Mouse (Mus musculus): ENCODE results near the gene Gm7929.
"Not testable (repeated sequence)": the region's sequence is repeated elsewhere in the genome, so short reads cannot be mapped to it uniquely, and the experiment has no call there.

Gm7929 gene

DNA sequence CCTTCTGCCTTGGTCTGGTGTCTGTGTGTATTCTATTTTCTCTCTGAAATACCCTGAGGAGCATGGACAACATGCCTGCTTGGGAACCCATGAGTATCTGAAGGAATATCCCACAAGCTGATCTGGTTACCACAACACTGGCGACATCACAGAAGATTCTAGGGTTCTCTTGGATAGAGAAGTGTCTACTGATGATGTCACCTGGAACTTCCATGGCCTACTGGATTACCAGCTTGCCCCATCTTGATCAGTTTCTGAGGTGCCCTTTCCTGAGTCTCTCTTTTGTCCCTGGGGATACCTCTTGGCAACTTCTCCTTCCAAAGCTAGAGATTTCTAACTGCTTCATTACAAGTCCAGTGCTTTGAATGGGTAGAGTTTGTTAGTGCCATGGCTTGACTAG, at the start of gene Gm7929:
Gm7929 (minus strand) TSS at position 101 of the 400 bp plus-strand sequence.
- not testable (repeated sequence) for DNase-seq

DNA sequence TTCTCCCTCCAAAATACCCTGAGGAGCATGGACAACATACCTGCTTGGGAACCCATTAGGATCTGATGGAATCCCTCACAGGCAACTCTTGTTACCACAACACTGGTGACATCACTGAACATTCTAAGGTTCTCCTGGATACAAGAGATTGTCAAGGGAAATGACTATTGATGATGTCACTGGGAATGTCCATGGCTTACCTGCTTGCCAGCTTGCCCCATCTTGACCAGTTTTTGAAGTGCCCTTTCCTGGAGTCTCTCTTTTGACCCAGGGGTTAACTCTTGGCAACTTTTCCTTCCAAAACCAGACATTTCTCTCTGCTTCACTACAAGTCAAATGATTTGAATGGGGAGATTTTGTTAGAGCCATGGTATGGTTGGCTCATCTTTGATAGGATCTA, 21.9 kb upstream of the Gm7929 start, which contains the start of gene Gm47189:
Gm47189 (minus strand) TSS at position 101 of the 400 bp plus-strand sequence.
- not testable (repeated sequence) for DNase-seq

DNA sequence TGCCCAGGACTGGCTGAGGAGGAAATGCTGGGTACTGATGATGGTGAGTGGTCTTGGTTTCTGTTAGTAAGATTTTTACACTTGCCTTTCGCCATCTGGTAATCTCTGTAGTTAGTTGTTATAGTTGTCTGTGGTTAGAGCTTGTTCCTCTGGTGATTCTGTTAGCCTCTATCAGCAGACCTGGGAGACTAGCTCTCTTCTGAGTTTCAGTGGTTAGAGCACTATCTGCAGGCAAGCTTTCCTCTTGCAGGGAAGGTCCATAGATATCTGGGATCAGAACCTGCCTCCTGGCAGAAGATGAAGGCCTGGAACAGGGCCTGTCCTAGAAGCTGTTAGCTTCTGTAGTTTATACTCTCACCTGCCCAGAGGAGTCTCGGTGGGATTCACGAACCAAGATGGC, 5.5 kb upstream of the Gm7929 start:
- not testable (repeated sequence) for DNase-seq

DNA sequence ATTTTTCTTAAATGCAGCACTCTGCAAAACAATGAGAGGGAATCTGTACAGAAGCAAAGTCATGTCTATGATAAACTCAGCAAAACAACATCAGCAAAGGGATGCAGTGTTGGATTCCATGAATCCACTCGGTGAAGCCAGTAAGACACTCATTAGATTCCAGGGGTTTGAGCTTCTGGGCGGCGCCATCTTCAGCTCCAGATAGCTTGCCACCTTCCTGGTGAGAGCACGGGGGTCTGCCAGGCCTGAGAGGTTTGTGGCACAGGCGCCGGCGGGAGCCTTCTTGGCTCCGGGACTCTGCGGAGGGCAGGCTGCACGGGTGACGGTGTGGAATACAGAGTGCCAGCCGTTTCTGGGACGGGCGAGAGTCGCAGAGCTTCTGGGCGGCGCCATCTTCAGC, 27.0 kb downstream of the Gm7929 start:
- DNase-seq = not testable (repeated sequence)

DNA sequence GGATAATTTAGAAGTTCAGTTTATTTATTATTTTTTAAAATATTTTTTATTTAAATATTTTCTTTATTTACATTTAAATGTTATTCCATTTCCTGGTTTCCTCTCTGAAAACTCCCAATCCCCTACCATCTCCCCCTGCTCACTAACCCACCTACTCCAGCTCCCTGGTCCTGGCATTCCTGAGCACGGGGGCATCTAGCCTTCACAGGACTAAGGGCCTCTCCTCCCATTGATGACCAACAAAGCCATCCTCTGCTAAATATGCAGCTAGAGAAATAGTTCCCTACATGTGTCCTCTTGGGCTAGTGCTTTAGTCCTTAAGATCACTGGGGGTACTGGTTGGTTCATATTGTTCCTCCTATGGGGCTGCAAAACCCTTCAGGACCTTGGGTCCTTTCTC, 33.2 kb downstream of the Gm7929 start:
- not testable (repeated sequence) for DNase-seq

DNA sequence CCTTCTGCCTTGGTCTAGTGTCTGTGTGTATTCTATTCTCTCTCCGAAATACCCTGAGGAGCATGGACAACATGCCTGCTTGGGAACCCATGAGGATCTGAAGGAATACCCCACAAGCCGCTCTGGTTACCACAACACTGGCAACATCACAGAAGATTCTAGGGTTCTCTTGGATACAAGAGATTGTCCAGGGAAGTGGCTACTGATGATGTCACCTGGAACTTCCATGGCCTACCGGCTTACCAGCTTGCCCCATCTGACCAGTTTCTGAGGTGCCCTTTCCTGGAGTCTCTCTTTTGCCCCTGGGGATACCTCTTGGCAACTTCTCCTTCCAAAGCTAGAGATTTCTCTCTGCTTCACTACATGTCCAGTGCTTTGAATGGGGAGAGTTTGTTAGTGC, 48.6 kb downstream of the Gm7929 start, which contains the start of gene Gm8068:
Gm8068 (minus strand) TSS at position 101 of the 400 bp plus-strand sequence.
- DNase-seq = not testable (repeated sequence)

Data from embryo, embryonic 11 days (tissue).